Mouse (Mus musculus) kidney, postnatal 25 days (tissue): Measurements from ENCODE around the gene Havcr1.
"Not testable (repeated sequence)": the region's sequence is repeated elsewhere in the genome, so short reads cannot be mapped to it uniquely, and the experiment has no call there.

Source experiments
- DNase-seq, 2 experiments: peaks; one replicate each; pipeline ENCODE4 v3.0.0; 2021; ENCODE audit warnings: mixed read lengths in 2 of 2

The Havcr1 gene

GRCm38 (mm10) chr11:46735076-46735475 is at the start of gene Havcr1:
Havcr1 (plus strand) TSS chr11:46735080.
- DNase-seq: not testable (repeated sequence)

- DNase-seq: no peak
Measured at GRCm38 (mm10) chr11:46690136-46690535, 44.7 kb upstream of the Havcr1 start.

DNA sequence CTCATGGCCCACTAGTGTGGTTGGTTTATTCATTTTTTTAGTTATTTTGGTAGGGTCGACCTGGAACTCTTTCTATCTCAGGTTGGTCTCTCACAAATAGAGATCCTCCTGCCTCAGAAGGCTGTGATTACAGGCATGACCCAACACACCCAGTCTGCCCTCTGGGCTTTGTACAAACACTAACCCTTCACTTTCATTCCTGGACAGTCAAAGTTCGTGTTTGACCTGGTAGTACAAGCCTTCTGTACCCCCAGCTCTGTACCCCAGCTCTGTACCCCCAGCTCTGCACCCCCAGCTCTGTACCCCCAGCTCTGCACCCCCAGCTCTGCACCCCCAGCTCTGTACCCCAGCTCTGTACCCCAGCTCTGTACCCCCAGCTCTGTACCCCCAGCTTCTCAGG is 39.0 kb upstream of the Havcr1 start:
- not testable (repeated sequence) for DNase-seq

DNA sequence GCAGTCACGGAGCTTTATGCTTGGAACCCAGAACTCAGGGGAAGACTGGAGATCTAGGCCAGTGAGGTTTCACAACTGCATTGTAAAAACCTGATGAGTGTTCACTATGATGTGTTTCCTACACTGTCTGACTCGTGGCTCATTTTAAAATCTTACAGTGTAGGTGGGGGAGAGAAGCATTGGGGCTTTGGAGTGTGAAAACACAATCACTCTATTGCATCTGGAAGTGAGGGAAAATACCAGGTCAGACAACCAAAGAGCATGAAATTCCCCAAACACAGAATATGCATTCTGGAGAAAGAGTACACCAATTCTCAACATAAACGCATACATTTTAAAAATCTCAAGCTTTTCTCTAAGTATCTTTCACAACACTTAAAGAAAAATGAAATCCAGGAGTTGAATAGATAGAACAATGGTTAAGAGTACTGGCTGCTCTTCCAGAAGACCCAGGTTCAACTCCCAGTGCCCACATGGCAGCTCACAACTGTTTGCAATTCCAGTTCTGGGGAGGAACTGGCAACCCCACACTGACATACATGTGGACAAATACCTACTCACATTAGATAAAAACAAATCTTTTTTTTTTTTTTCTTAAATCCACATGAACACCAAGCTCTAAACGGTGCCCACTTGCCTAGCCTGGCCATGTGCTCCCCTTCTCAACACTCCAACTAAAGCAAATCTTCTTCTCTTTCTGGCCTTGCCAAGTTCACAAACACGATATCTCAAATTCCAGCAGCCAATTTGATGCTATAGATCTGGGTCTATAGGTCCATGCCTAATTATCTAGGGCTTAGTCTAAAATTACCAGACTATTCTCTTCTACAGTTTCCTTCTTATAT is 37.2 kb upstream of the Havcr1 start:
- no peak for DNase-seq

GRCm38 (mm10) chr11:46698278-46698655 is 36.6 kb upstream of the Havcr1 start:
- DNase-seq: no peak

GRCm38 (mm10) chr11:46698830-46699229 is 36.0 kb upstream of the Havcr1 start:
- DNase-seq: peak in 1 of 2 experiments; percentile 10

- no peak for DNase-seq
Measured at GRCm38 (mm10) chr11:46706664-46707356, 28.1 kb upstream of the Havcr1 start, which contains the start of gene Timd2. Timd2 (minus strand) TSS chr11:46707061.

- DNase-seq: no peak
Measured at GRCm38 (mm10) chr11:46731541-46732070, 3.3 kb upstream of the Havcr1 start.

DNA sequence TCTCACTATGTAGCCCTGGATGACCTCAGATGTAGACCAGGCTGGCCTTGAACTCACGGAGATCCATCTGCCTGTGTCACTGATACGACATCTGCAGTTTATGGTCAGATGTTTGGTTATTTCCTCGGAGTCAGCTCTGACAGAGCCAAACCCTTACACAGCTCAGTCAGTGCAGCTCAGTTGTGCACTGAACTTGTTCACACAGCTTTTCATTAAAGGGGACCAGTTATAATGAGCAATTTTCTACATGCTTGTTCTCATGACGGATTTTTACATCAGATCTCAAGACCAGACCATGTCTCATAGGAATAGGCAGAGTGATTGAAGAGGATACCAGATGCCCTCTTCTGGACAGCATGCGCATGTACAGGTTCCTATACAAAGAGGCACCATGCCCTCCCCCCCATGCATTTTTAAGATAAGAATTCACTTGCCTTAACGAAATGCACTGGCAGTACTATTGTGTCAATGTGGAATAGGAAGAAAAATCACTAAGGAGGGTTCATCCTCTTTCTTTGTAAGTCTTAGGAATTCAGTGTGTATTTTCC is 1.6 kb upstream of the Havcr1 start:
- peak in 1 of 2 experiments; percentile 5 for DNase-seq

DNA sequence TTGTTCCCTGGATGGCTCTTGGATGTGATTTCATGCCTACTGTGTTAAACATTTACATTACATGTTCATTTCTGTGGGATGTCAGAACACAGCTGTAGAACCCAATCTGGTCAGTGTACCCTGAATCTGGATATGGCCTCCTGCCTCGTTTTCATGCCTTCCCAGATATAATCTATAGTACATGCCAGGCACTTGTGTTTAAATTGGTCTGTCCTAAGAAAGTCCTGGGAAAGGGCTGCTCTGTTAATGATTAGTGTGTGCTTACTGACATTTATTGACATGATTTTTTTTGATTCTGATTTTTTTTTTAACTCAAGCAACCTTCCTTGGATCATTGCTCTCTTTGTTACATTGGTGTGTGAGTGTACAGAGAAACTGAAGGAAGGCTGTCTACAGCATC is 263 bp upstream of the Havcr1 start:
- no peak for DNase-seq

GRCm38 (mm10) chr11:46739501-46739900 is 4.6 kb downstream of the Havcr1 start:
- DNase-seq: no peak

DNA sequence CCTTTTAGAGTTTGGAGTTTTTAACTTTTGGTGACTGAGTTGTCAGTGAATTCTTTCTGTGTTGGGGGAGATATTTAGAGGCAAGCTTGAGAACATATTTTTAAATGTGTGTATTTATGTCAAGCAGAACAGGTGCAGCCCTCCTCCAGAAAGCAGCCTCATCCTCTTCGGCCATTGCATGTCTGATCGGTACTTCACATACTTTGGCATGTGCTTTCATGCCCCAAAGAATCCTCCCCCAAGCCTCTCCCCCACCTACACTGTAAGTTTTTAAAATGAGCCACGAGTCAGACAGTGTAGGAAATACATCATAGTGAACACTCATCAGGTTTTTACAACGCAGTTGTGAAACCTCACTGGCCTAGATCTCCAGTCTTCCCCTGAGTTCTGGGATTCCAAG is 6.0 kb downstream of the Havcr1 start:
- DNase-seq: no peak

DNA sequence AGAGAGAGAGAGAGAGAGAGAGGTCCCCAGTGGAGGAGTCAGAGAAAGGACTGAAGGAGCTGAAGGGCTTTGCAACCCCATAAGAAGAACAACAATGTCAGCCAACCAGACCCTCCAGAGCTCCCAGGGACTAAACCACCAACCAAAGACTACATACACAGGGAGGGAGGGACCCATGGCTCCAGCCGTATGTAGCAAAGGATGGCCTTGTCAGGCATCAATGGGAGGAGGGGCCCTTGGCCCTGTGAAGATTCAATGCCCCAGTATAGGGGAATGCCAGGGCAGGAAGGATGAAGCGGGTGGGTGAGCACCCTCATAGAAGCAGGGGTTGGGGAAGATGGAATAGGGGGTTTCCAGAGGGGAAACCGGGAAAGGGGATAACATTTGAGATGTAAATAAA is 6.8 kb downstream of the Havcr1 start:
- DNase-seq: no peak

GRCm38 (mm10) chr11:46747996-46748395 is 13.1 kb downstream of the Havcr1 start:
- no peak for DNase-seq

DNA sequence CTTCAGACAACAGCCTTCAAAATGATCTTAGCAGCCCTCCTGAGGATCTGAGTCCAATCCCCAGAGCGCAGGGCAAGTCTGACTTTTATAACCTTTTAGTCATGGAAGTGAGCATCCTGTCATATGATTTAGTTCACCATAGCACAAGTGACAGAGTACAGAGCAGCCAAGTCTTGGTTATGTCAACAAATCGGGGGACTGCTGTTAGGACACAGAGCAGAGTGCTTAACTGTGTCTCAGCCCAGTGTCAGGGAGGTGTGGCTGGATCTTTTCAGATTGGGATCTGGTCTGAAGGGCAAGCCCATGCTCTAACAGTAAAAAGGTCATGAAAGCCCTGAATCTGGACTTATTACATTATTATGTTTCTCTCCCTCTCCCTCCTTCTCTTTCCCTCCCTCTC is 18.8 kb downstream of the Havcr1 start:
- DNase-seq: no peak

DNA sequence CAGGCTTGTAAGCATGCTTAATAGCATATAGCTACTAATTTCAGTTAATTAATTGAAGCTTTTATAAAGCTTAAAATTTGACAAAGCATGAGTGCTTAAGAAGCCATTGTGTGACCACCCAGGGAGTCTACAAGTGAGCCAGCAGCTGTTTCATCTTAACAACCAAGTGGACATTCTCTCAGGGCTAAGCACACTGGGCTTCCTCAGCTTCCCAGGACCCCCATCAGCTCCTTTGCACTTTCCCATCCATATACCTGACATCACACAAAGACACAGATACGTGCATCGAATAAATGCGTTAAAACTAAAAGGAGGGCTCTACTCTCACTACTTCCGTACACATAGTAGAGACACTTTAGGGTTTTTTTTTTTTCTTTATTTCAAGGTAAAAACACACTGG is 19.8 kb downstream of the Havcr1 start:
- no peak for DNase-seq

DNA sequence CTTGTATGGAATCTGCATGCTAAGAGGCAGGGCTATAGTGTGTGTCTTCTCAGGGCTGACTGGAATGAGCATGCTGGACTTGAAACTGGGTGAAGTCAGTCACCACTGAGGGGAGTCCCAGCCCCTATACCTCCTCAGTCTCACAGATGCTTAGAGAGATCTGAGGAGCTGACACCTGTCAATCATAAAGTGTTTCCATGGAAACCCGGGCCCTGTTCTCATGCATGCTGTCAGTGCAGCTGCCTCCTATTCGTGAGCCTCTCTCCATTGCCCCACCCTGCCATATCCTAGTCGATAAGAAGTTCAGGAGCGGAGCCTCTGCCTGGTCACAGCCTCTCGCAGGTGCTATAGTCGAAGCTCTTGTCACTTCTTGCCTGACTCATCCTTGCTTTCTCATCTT is 20.8 kb downstream of the Havcr1 start:
- not testable (repeated sequence) for DNase-seq

DNA sequence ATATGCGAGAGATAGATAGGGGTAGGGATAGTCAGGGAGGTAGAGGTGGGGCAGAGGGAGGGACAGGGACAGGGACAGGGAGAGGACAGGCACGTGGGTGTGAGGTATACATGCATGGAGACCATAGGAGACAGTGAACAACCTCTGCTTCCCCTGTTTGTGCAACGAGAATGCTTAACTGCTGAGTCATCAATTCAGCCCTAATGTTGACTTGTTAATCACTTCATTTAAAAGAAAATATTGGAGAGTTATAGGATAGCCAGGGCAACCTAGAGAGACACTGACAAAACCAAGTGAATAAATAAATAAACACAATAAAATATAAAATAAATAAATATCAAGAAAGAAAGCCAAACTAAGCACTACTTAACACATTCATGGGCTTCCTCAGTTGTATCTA is 42.0 kb downstream of the Havcr1 start:
- no peak for DNase-seq

DNA sequence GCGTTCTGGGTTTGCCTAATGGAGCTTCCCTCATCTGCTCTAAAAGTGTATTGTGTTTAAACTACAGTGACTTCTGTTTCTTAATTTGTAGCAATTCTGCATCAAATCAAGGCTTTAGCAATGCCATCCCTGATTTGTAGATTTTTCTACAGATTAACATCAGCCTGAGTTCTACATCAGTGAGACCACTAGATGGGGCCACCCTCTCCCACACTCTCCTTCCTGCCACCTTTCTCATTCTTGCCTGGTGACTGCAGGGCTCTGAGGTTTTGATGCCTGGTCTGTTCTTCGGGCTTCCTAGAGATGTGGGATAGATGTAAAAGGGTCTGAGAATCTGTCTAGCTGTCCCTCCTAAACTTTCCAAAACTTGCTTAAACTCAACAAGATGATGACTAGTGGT is 44.9 kb downstream of the Havcr1 start:
- no peak for DNase-seq

- no peak for DNase-seq
Measured at GRCm38 (mm10) chr11:46804440-46804839, 69.6 kb downstream of the Havcr1 start.

GRCm38 (mm10) chr11:46810511-46810910 is 75.6 kb downstream of the Havcr1 start, which contains the start of gene Timd4:
Timd4 (plus strand) TSS chr11:46810800.
- DNase-seq: no peak

DNA sequence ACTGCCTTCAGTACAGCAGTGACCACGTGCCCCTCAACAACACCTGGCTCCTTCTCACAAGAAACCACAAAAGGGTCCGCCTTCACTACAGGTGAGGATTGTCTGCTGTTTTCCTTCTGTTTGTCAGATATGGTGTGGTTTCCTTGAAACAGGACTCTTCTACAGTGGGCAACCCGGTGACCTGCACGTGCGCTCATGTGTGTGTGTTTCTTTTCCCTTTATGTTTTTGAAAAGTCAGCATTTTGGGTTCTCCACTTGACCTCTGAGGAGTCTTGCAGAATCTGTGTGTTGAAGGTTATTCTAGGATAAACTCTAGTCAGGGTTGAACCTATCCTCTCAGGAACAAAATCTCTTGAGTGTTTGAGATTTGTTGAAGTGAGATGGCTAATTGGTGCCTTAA is 82.8 kb downstream of the Havcr1 start:
- no peak for DNase-seq

DNA sequence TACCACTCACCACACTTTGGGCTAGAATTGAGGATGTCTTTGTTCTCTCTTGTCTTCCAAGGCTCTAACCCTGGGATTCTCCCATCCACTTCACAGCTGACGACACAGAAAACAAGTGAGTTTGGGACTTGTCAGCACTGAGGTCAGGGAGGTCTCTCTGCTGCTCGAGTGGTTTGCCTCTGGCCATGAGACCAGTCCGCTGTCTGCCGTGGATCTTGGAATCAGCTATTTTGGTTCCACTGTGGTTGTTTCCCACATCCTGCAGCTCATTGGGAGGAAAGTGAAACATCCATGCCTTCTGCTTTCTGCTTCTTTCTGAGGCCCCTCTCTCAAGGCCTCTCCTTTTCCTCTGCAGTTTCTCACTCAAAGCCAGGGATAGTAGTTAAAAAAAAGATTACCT is 85.0 kb downstream of the Havcr1 start:
- DNase-seq: no peak
